Mouse (Mus musculus): ENCODE data around the gene Tssc4.

DNA sequence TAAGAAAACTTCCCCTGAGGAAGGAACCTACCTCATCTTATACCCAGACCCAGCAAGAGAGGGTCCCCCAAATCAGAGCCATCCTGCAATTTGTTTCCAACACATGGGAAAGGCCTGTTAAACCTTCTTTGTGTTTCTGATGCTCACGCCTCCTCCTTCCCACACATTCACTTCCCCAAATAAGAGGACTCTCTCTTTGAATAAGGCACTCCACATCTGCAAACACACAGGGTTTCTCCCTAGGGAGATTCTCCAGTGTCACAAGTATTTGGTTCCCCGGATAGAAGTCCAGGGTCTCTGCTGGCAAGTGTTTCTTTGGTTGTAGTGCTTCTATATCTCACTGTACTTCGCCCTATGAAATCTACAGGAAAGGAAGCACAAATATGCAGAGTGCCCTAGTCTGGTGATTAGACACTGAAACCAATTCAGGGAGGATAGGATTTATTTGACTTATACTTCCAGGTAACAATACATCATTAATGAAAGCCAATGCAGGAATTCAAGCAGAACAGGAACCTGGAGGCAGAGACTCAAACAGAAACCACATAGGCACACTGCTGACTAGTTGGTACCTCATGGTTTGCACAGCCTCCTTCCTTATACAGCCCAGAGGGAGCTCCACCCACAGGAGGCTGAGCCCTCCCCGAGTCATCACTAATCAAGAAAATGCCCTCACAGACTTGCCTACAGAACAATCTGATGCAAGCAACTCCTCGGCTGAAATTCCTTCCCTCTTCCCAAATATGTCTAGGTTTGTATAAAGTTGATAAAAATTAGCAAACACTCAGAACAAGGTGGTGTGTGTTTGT is 47.5 kb upstream of the Tssc4 start:
- no peak for TF ChIP-seq CTCF (IDR thresholded peaks at IDR 0.05; ENCODE audit: low read depth, low read length)
- TF ChIP-seq POLR2A (IDR thresholded peaks at IDR 0.05; ENCODE audit: insufficient read depth, low read length) = no peak
- no peak for TF ChIP-seq EP300 (IDR thresholded peaks at IDR 0.05; ENCODE audit: insufficient read depth, low read depth, low read length)

Data from ES-Bruce4 (cell line).